In genomic region chr14:60383816-60384215, GRCm38 (mm10) we compare ENCODE assay signal across 13 mouse cellular contexts. TPM values are rescaled to one million over a fixed set of nuclear protein-coding genes. Genes with fewer than 3 reads are reported as not detected.
DNase-seq lines count a peak whose midpoint lies in the region; ATAC-seq and TF ChIP-seq lines count a peak whose summit lies in the region.
"Had no signal": no experiment of that assay in that cellular context is flagged by ENCODE, and none has a peak within 500 bp of the region (broad histone marks: within the 10 kb centered on the region; RNA-seq: fewer than 3 reads in every experiment).

No protein-coding gene starts in this region.

- peak; percentile 20; the same call in 1 of the 2 replicates for TF ChIP-seq POLR2A in cerebellum, adult 2 months (IDR thresholded peaks at IDR 0.05; ENCODE audit: borderline replicate concordance, insufficient read depth, low read length)

- peaks cover 9% of the 10 kb centered on the region for H3K4me1 ChIP-seq in cerebellum, adult 2 months (ENCODE audit: control insufficient read depth, insufficient read depth, low read length)
- H3K4me1 ChIP-seq in forebrain, embryonic 15.5 days = peaks cover 81% of the 10 kb centered on the region
- peaks cover 75% of the 10 kb centered on the region for H3K4me1 ChIP-seq in midbrain, embryonic 16.5 days (ENCODE audit: control insufficient read depth, insufficient read depth, low read length)
- H3K4me1 ChIP-seq in intestine, postnatal 0 days (replicated peaks; ENCODE audit: control insufficient read depth, insufficient read depth, low read length) = no peaks in the 10 kb centered on the region; the same call in 1 of the 2 replicates
- H3K4me1 ChIP-seq: lung, embryonic 15.5 days had no signal

- H3K27ac ChIP-seq in cerebellum, adult 2 months (ENCODE audit: insufficient read depth, low read length) = peak overlapping the region; percentile 46; the same call in 1 of the 2 replicates
- H3K27ac ChIP-seq in forebrain, embryonic 15.5 days (replicated peaks) = no peak overlapping the region
- H3K27ac ChIP-seq in midbrain, embryonic 16.5 days (ENCODE audit: low read length) = no peak overlapping the region
- H3K27ac ChIP-seq in intestine, postnatal 0 days (ENCODE audit: low read depth, low read length) = no peak overlapping the region
- H3K27ac ChIP-seq: limb, embryonic 13.5 days; lung, embryonic 15.5 days had no signal

- H3K4me3 ChIP-seq in cerebellum, adult 2 months (replicated peaks; ENCODE audit: insufficient read depth, low read depth, low read length) = peak overlapping the region; percentile 36
- H3K4me3 ChIP-seq in forebrain, embryonic 15.5 days = peak overlapping the region; percentile 86; the same call in 1 of the 2 replicates
- no peak overlapping the region for H3K4me3 ChIP-seq in midbrain, embryonic 16.5 days (ENCODE audit: low read depth, low read length)
- H3K4me3 ChIP-seq in intestine, postnatal 0 days (ENCODE audit: low read depth, low read length) = no peak overlapping the region
- H3K4me3 ChIP-seq: limb, embryonic 13.5 days; lung, embryonic 15.5 days had no signal

- no peaks in the 10 kb centered on the region; the same call in 1 of the 2 replicates for H3K36me3 ChIP-seq in forebrain, embryonic 15.5 days
- peaks cover 2% of the 10 kb centered on the region; the same call in 1 of the 2 replicates for H3K36me3 ChIP-seq in midbrain, embryonic 16.5 days (ENCODE audit: control insufficient read depth, insufficient read depth, low read length)
- no peaks in the 10 kb centered on the region for H3K36me3 ChIP-seq in intestine, postnatal 0 days (ENCODE audit: control insufficient read depth, insufficient read depth)
- H3K36me3 ChIP-seq: limb, embryonic 13.5 days; lung, embryonic 15.5 days had no signal

- H3K4me2 ChIP-seq in forebrain, embryonic 15.5 days (replicated peaks) = peak overlapping the region; percentile 92
- peak overlapping the region; percentile 96 for H3K4me2 ChIP-seq in midbrain, embryonic 16.5 days (ENCODE audit: low read length)
- no peak overlapping the region for H3K4me2 ChIP-seq in intestine, postnatal 0 days (replicated peaks; ENCODE audit: low read depth)
- H3K4me2 ChIP-seq: heart, embryonic 11.5 days; limb, embryonic 13.5 days; lung, embryonic 15.5 days had no signal

- DNase-seq in kidney, adult 11 months = peak; percentile 8
- no peak for DNase-seq in kidney, postnatal 36 days
- DNase-seq in cerebellum, adult 2 months = peak; percentile 61 to 70
- DNase-seq in kidney, postnatal 25 days = no peak
- DNase-seq: heart, postnatal 4 days had no signal

- TF ChIP-seq CTCF in cerebellum, adult 2 months (IDR thresholded peaks at IDR 0.05; ENCODE audit: borderline replicate concordance, insufficient read depth, low read depth, low read length) = no peak
- no peak for TF ChIP-seq CTCF in intestine, postnatal 0 days (IDR thresholded peaks at IDR 0.05; ENCODE audit: low read depth)

- H3K9me3 ChIP-seq in forebrain, embryonic 15.5 days = no peaks in the 10 kb centered on the region
- no peaks in the 10 kb centered on the region for H3K9me3 ChIP-seq in midbrain, embryonic 16.5 days (replicated peaks; ENCODE audit: control insufficient read depth, low read length, poor library complexity, severe bottlenecking)
- H3K9me3 ChIP-seq in intestine, postnatal 0 days (ENCODE audit: control insufficient read depth) = no peaks in the 10 kb centered on the region
- H3K9me3 ChIP-seq: limb, embryonic 13.5 days; lung, embryonic 15.5 days had no signal

- H3K9ac ChIP-seq in forebrain, embryonic 15.5 days (replicated peaks) = no peak overlapping the region; the same call in 1 of the 2 replicates
- H3K9ac ChIP-seq in midbrain, embryonic 16.5 days (ENCODE audit: low read depth, low read length) = no peak overlapping the region
- H3K9ac ChIP-seq in intestine, postnatal 0 days (ENCODE audit: low read depth, low read length) = no peak overlapping the region
- H3K9ac ChIP-seq: limb, embryonic 13.5 days; lung, embryonic 15.5 days had no signal

- 10% methylated on average over 7 of the region's 7 CpGs for WGBS in cerebellum, adult 2 months
- WGBS in forebrain, embryonic 15.5 days = 64% methylated on average over 7 of the region's 7 CpGs
- WGBS in midbrain, embryonic 16.5 days = 73% methylated on average over 7 of the region's 7 CpGs
- 53% methylated on average over 7 of the region's 7 CpGs for WGBS in intestine, postnatal 0 days

- H3K27me3 ChIP-seq in cerebellum, adult 2 months (ENCODE audit: control insufficient read depth, insufficient read depth, low read length) = no peaks in the 10 kb centered on the region
- H3K27me3 ChIP-seq in forebrain, embryonic 15.5 days = no peaks in the 10 kb centered on the region
- no peaks in the 10 kb centered on the region for H3K27me3 ChIP-seq in midbrain, embryonic 16.5 days (ENCODE audit: control insufficient read depth, insufficient read depth, low read depth, low read length)
- peaks cover 10% of the 10 kb centered on the region for H3K27me3 ChIP-seq in intestine, postnatal 0 days (replicated peaks; ENCODE audit: control insufficient read depth, insufficient read depth, low read length)

- ATAC-seq in forebrain, embryonic 15.5 days (replicated peaks) = no peak
- ATAC-seq in midbrain, embryonic 16.5 days = no peak
- ATAC-seq in intestine, postnatal 0 days = no peak
- ATAC-seq in monocyte, adult 5-6 weeks (replicated peaks; ENCODE audit: insufficient number of reproducible peaks, low FRiP score, low TSS enrichment, poor library complexity, severe bottlenecking) = no peak

RNA-seq across cellular contexts. Expression of gene Amer2, which starts 10.8 kb away (rescaled TPM):
- polyA plus RNA-seq in cerebellum, adult 2 months (2012; rRNA removed) = 28.3 and 33.2 TPM in 2 replicates
- polyA plus RNA-seq in forebrain, embryonic 15.5 days (2015; fragmentation: Nextera tagmentation; extraction: Ambion mirVana) = 51.1 and 54.6 TPM in 2 replicates
- polyA plus RNA-seq in midbrain, embryonic 16.5 days (2015; fragmentation: Nextera tagmentation; extraction: Ambion mirVana) = 20.8 and 24.1 TPM in 2 replicates
- 0.33 and 0.40 TPM in 2 replicates for polyA plus RNA-seq in intestine, postnatal 0 days (2015; fragmentation: Nextera tagmentation; extraction: Ambion mirVana)
- not detected in 3 replicates for total RNA-seq in monocyte, adult 5-6 weeks (2017)
- total RNA-seq: MEL had no signal

Comparison
In these comparisons a context has a peak if more than half of its experiments do, and no peak if none do; other contexts are left out.
1. DNase-seq: peak in kidney, adult 11 months (single experiment) and cerebellum, adult 2 months (2 of 2); none in kidney, postnatal 36 days (0 of 2) and kidney, postnatal 25 days (0 of 2).
2. H3K4me3 ChIP-seq: peak in cerebellum, adult 2 months (single experiment) and forebrain, embryonic 15.5 days (single experiment); none in midbrain, embryonic 16.5 days (single experiment) and intestine, postnatal 0 days (single experiment).
3. RNA of gene Amer2, which starts 10.8 kb away (polyA plus RNA-seq): 51.1 to 54.6 TPM in forebrain, embryonic 15.5 days, 28.3 to 33.2 TPM in cerebellum, adult 2 months and 20.8 to 24.1 TPM in midbrain, embryonic 16.5 days; 0.33 to 0.40 TPM in intestine, postnatal 0 days; every median in the first group is over 10 times any median in the second.